Mouse (Mus musculus): Measurements from ENCODE around the gene Nt5c3. TPM values are rescaled to one million over a fixed set of nuclear protein-coding genes. Genes with fewer than 3 reads are reported as not detected.

Gene Nt5c3
- polyA plus RNA-seq (2015; fragmentation: Nextera tagmentation; extraction: Ambion mirVana) = 76.0 and 83.0 TPM in 2 replicates

- ATAC-seq (ENCODE audit: insufficient read depth, low FRiP score, low read depth) = peak; percentile 95
Observed at GRCm38 (mm10) chr6:56923726-56924707, at the start of gene Nt5c3, which contains the start of gene Vmn1r4. Gene Nt5c3 (minus strand): TSS chr6:56923932. Gene Vmn1r4 (plus strand): TSS chr6:56924015.

GRCm38 (mm10) chr6:56969973-56970372 is 46.2 kb upstream of the Nt5c3 start, which contains the start of gene Vmn1r5:
Gene Vmn1r5 (plus strand): TSS chr6:56970273.
- Histone ChIP-seq H3K27ac (no peak within 1 kb of the TSS), H3K9me3 (no peaks in the 10 kb centered on the region), H3K4me1 (no peaks in the 10 kb centered on the region), H3K36me3 (no peaks in the 10 kb centered on the region), H3K9ac (no peak within 1 kb of the TSS), H3K27me3 (replicated peaks) (no peaks in the 10 kb centered on the region), H3K4me2 (no peak within 1 kb of the TSS), H3K4me3 (replicated peaks) (no peak within 1 kb of the TSS)
- no peak for ATAC-seq (ENCODE audit: insufficient read depth, low FRiP score, low read depth)

More at GRCm38 (mm10) chr6:56923726-56924707, at the start of gene Nt5c3, which contains the start of gene Vmn1r4:
- H3K9me3 ChIP-seq = no peaks in the 10 kb centered on the region
- H3K36me3 ChIP-seq = no peaks in the 10 kb centered on the region
- peak within 1 kb of the TSS; percentile 91 for H3K27ac ChIP-seq
- WGBS = 3% methylated on average over 64 of the region's 64 CpGs
- H3K9ac ChIP-seq = peak within 1 kb of the TSS; percentile 64
- peaks cover 7% of the 10 kb centered on the region; the same call in 1 of the 2 replicates for H3K4me1 ChIP-seq
- H3K4me2 ChIP-seq = peak within 1 kb of the TSS; percentile 61
- peak within 1 kb of the TSS; percentile 83 for H3K4me3 ChIP-seq (replicated peaks)
- no peaks in the 10 kb centered on the region for H3K27me3 ChIP-seq (replicated peaks)

- H3K27ac ChIP-seq = no peak overlapping the region
- no peaks in the 10 kb centered on the region for H3K36me3 ChIP-seq
- no peak for ATAC-seq (ENCODE audit: insufficient read depth, low FRiP score, low read depth)
- no peak overlapping the region for H3K9ac ChIP-seq
- WGBS = 61% methylated on average over 5 of the region's 5 CpGs
- H3K9me3 ChIP-seq = no peaks in the 10 kb centered on the region
- H3K4me1 ChIP-seq = no peaks in the 10 kb centered on the region
- H3K4me3 ChIP-seq (replicated peaks) = no peak overlapping the region
- no peak overlapping the region for H3K4me2 ChIP-seq
- no peaks in the 10 kb centered on the region for H3K27me3 ChIP-seq (replicated peaks)
Observed at GRCm38 (mm10) chr6:56956436-56956835, 32.7 kb upstream of the Nt5c3 start.

- H3K27ac ChIP-seq = no peak overlapping the region
- no peak overlapping the region for H3K4me2 ChIP-seq
- WGBS = 83% methylated on average over 4 of the region's 4 CpGs
- H3K4me1 ChIP-seq = no peaks in the 10 kb centered on the region
- ATAC-seq (ENCODE audit: insufficient read depth, low FRiP score, low read depth) = no peak
- H3K9me3 ChIP-seq = no peaks in the 10 kb centered on the region
- H3K4me3 ChIP-seq (replicated peaks) = no peak overlapping the region
- no peak overlapping the region for H3K9ac ChIP-seq
- H3K27me3 ChIP-seq (replicated peaks) = no peaks in the 10 kb centered on the region
- H3K36me3 ChIP-seq = no peaks in the 10 kb centered on the region
Observed at GRCm38 (mm10) chr6:56934366-56934765, 10.6 kb upstream of the Nt5c3 start.

- Histone ChIP-seq H3K9me3 (no peaks in the 10 kb centered on the region), H3K9ac (no peak overlapping the region)
- WGBS = 61% methylated on average over 2 of the region's 2 CpGs
Observed at GRCm38 (mm10) chr6:56932464-56932863, 8.7 kb upstream of the Nt5c3 start.

GRCm38 (mm10) chr6:56931648-56932415 is 8.1 kb upstream of the Nt5c3 start:
- Histone ChIP-seq H3K4me2 (no peak overlapping the region), H3K36me3 (no peaks in the 10 kb centered on the region), H3K27me3 (replicated peaks) (no peaks in the 10 kb centered on the region), H3K27ac (no peak overlapping the region), H3K9me3 (no peaks in the 10 kb centered on the region), H3K4me3 (replicated peaks) (no peak overlapping the region), H3K4me1 (no peaks in the 10 kb centered on the region), H3K9ac (no peak overlapping the region)
- no peak for ATAC-seq (ENCODE audit: insufficient read depth, low FRiP score, low read depth)
- WGBS = 60% methylated on average over 4 of the region's 4 CpGs

More at GRCm38 (mm10) chr6:56932464-56932863, 8.7 kb upstream of the Nt5c3 start:
- H3K4me3 ChIP-seq (replicated peaks) = no peak overlapping the region
- H3K4me2 ChIP-seq = no peak overlapping the region
- H3K27me3 ChIP-seq (replicated peaks) = no peaks in the 10 kb centered on the region
- H3K36me3 ChIP-seq = no peaks in the 10 kb centered on the region
- ATAC-seq (ENCODE audit: insufficient read depth, low FRiP score, low read depth) = no peak
- H3K4me1 ChIP-seq = no peaks in the 10 kb centered on the region
- H3K27ac ChIP-seq = no peak overlapping the region

- peak overlapping the region; percentile 52 for H3K4me2 ChIP-seq
- no peaks in the 10 kb centered on the region for H3K27me3 ChIP-seq (replicated peaks)
- ATAC-seq (ENCODE audit: insufficient read depth, low FRiP score, low read depth) = peak; percentile 25
- peak overlapping the region; percentile 64 for H3K9ac ChIP-seq
- H3K27ac ChIP-seq = peak overlapping the region; percentile 84
- no peaks in the 10 kb centered on the region for H3K9me3 ChIP-seq
- peak overlapping the region; percentile 83 for H3K4me3 ChIP-seq (replicated peaks)
- WGBS = 0% methylated on average over 25 of the region's 25 CpGs
- H3K36me3 ChIP-seq = no peaks in the 10 kb centered on the region
- peaks cover 8% of the 10 kb centered on the region; the same call in 1 of the 2 replicates for H3K4me1 ChIP-seq
Observed at GRCm38 (mm10) chr6:56923331-56923725, 404 bp downstream of the Nt5c3 start.

- H3K36me3 ChIP-seq = no peaks in the 10 kb centered on the region
- no peaks in the 10 kb centered on the region for H3K9me3 ChIP-seq
- H3K27ac ChIP-seq = no peak overlapping the region
- ATAC-seq (ENCODE audit: insufficient read depth, low FRiP score, low read depth) = 0 out of 2 replicates have a peak, but pooled peaks have one; percentile 30
- H3K4me2 ChIP-seq = no peak overlapping the region
- peaks cover 8% of the 10 kb centered on the region; the same call in 1 of the 2 replicates for H3K4me1 ChIP-seq
- H3K9ac ChIP-seq = no peak overlapping the region
- 64% methylated on average over 12 of the region's 12 CpGs for WGBS
- H3K4me3 ChIP-seq (replicated peaks) = no peak overlapping the region
- no peaks in the 10 kb centered on the region for H3K27me3 ChIP-seq (replicated peaks)
Observed at GRCm38 (mm10) chr6:56920222-56921092, 3.3 kb downstream of the Nt5c3 start.

- Histone ChIP-seq H3K27me3 (replicated peaks) (no peaks in the 10 kb centered on the region), H3K9ac (no peak overlapping the region), H3K36me3 (no peaks in the 10 kb centered on the region), H3K4me3 (replicated peaks) (no peak overlapping the region), H3K27ac (no peak overlapping the region), H3K9me3 (no peaks in the 10 kb centered on the region), H3K4me2 (no peak overlapping the region), H3K4me1 (peaks cover 8% of the 10 kb centered on the region; the same call in 1 of the 2 replicates)
- 74% methylated on average over 7 of the region's 7 CpGs for WGBS
- ATAC-seq (ENCODE audit: insufficient read depth, low FRiP score, low read depth) = no peak
Observed at GRCm38 (mm10) chr6:56919330-56920044, 4.2 kb downstream of the Nt5c3 start.

GRCm38 (mm10) chr6:56917578-56918368 is 6.0 kb downstream of the Nt5c3 start:
- Histone ChIP-seq H3K4me2 (peak overlapping the region; percentile 35), H3K27ac (peak overlapping the region; percentile 77), H3K4me3 (replicated peaks) (0 out of 2 replicates have a peak overlapping the region, but pooled peaks have one; percentile 5), H3K9me3 (no peaks in the 10 kb centered on the region), H3K27me3 (replicated peaks) (no peaks in the 10 kb centered on the region), H3K36me3 (no peaks in the 10 kb centered on the region), H3K4me1 (peaks cover 11% of the 10 kb centered on the region), H3K9ac (no peak overlapping the region)
- peak; percentile 83 for ATAC-seq (ENCODE audit: insufficient read depth, low FRiP score, low read depth)
- 42% methylated on average over 12 of the region's 12 CpGs for WGBS

Data from stomach, embryonic 15.5 days (tissue).